Mouse (Mus musculus): Measurements from ENCODE around the gene Efhc1.
A peak's percentile ranks its signal among the peaks of the same experiment; 100 is the strongest.

The Efhc1 gene

DNA sequence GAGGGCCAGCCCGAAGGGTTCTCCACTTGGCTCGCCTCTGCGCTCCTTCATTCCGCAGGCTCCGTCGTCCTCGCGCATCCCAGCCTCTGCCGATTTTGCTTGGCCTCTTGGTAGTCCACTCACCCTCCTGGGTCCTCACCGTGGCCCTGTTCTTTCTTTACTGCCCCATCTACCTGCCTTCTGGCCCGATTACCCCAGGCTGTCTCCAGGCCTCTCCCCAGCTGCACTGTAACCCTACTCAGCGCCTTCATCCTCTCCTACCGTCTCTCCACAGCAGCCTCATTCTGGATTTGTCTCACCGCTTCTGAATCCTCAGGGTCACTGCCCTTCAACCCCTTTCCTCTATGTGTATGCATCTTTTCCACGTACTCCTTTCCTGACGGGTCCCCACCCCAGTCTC lies 373 bp downstream of the Efhc1 start:
- DNase-seq: no peak

DNA sequence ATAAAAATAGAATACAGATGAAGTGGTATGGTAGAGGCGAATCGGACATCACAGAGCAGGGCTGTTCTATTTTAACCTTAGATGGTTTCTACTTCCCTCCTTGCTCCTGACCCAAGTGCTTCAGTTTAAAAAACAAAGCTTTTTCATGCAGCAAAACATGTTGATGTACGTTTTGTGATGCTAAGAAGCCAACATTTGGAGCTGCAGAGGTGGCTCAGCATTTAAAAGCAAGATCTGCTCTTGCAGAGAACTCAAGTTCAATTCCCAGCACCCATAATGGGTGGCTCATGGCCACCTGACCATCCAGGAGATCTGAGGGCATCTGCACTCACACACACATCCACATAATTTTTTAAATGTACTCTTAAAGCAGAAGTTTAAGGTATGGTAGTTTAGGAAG lies 3.5 kb downstream of the Efhc1 start:
- no peak for DNase-seq

DNA sequence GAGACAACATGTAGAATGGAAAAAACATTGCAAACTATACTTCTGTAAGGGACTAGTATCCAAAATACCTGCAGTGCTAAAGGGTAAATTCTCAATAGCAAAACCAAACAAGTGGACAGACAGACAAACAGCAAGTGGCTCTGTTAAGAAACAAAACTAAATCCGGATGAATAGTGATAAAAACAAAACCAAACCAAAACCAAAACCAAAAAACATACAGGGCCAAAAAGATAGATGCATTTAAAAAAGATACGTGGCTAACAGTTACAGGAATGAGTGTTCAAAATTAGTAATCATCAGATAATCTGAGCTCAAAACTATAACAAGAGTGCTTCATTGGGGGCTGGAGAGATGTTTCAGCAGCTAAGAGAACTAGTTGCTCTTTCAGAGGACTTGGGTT lies 18.2 kb downstream of the Efhc1 start:
- DNase-seq: no peak

DNA sequence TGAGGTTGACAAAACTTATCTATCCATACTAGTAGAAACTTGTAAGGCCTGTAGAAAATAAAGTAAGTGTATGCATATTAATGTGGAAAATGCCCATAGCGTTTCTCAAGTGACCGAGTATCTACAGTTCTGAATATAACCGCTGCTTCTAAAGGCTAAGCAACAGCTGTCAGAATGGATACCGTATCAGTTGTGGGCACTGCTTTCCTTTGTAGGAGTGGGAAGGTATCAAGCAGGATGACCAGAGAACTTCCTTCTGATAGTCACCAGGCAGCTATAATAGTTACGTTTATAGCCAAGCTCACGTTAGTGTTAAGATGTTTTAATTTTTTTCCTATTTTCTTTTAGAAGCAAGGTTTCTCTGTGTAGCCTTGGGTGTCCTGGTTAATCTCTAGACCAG lies 22.0 kb downstream of the Efhc1 start:
- DNase-seq: no peak

DNA sequence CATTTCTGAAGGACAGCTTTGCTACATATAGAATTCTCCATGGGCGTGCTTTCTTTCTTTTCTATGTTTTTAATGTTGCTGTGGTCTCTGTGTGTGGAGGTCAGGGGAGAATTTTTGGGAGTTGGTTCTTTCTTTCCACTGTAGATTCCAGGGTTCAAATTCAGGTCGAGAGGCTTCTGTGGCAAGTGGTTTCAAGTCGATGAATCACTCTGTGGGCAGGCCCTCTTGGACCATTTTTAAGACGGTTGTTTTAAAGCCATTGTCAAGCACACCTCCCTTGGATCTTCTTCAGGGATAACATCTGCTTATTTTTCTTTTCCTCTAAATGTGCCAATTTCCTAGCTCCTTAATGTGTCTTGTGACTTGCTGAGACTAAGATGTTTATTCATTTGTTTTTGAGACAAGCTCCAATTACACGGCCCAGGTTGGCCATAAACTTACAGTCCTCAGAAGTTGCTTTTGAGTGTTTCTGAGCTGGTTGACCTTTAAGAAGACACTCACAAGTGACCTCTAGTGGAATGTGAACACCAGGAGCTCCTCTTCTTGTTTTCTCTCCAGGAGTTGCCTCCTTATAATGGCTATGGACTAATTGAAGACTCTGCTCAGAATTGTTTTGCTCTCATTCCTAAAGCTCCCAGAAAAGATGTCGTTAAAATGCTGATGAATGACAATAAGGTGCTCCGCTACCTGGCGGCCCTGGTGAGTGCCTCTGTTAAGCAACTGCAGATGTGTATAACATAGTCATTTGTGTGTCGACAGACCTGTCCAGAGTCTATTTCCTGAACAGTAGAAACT lies 23.1 kb downstream of the Efhc1 start:
- DNase-seq: peak; percentile 52

DNA sequence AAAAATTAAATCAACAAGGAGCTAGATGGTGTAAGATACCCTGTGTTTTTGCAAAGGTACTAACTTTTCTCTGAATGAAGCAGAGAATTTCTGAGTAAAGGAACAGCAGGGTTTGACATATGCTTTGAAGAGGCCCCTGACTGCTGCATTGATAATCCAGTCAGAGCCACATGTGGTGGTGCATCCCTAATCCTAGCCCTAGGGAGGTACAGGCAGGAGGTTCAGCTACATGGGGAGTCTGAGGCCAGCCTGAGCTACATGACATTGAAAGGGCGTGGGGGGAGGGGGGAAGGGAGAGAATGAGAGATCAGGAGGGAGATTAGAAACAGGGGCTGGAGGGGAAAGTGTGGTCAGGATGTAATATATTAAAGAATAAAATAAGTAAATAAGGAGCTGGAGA lies 29.1 kb downstream of the Efhc1 start:
- DNase-seq: no peak

DNA sequence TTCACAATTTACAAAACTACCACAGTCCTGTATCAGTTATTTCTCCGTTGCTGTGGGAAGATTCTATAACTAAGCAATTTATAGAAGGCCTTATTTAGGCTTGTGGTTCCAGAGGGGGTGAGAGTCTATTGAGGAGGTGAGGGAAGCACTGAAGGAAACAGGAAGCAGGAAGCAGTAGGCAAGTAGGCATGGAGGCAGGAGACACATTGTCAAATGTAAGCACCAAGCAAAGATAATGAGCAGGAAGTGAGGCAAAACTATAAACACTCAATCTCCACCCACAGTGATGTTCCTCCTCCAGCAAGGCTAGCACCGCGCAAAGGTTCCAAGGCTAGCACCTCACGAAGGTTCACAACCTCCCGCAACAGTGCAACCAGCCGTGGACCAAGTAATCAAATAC lies 30.3 kb downstream of the Efhc1 start:
- peak; percentile 35 for DNase-seq

DNA sequence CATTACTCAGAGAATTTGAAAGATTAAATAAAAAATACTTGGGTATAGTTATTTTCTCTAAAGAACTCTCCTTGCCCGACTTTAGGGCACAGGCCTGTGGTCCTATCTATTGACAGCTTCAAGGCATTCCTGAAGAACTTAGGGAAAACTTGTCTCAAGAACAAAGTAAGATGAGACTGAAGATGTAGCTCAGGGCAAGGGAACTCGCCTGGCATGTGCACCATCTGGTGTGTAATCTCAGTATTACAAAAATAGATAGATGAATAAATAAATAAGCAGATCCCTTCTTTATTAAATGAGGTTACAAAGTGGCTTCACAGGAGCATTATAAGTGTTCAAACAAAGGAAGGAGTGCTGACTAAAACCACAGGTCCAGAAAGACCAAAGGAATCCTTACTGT lies 32.7 kb downstream of the Efhc1 start:
- DNase-seq: peak; percentile 57

DNA sequence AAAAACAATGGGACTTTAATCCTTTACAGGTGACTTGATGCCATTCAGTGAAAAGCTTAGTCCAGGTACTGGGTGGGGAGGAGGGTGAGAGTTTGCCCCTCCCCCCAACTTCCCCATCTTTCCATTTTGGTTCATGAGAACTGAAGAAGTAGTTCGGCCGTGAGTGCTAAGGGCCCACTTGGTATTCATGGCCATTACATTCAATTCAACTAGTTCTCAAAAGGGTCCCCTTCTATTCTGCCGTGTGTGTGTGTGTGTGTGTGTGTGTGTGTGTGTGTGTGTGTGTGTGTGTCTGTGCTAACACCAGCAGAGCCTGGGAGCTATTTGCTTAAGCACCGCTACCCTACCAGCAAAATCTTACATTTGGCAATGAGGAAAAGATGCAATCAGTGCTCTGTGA lies 33.2 kb downstream of the Efhc1 start:
- DNase-seq: peak; percentile 53

DNA sequence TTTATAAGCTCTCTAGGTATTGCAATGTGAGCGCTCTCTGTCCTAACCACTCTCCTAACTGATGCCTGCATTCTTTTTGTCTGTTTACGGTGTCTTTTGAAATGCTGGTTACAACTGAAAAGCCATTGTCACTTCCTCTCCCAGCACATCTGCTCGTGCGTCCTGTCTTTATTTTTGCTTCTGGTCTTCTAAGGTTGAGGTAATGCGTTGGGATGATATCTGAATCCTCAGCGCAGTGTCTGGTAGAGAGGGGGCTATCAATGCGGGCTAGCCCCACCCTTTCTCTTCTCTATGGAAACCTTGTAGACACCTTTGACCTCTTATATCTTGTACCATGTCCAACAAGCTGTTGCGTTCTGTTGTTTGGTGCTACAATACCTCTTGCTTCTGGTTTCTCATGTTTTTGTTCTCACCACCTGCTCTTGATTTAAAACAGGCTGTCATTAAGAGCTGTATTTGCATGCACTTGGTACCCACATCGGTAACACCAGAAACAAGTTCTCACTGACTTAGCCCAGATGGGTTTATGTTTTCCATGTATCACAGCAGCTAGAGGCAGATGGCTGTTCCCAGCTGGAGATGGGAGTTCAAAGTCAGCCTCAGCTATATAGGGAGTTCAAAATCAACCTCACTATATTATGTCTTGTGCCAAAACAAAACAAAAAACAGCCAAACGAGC lies 35.1 kb downstream of the Efhc1 start:
- peak; percentile 62 for DNase-seq

DNA sequence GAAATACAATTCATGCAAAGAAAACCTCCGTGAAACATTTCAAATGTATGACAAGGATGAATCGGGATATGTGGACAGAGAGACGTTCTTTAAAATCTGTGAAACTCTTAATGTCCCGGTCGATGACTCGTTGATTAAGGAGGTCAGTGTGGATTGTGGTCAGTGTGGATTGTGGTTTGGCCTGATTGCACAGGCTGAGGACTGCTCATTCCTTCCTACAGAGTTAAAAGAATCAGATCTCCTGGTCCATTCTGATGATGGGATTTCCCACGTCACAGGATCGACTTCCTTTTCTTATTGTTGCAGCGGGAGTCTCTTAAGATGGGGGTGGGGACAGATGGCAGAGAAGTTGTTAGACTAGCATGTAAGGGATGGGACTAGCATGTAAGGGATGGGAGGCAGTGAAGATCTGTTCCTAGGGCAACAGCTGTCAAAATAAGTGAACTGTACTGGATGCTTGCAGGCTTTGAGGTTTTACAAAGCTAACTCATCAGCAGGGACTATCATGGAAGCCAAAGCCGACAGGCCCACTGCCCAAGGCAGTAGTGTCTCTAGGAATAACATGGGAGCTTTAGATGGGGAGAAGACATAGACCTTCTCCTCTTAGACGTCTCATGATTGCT lies 38.1 kb downstream of the Efhc1 start:
- peak; percentile 49 for DNase-seq

DNA sequence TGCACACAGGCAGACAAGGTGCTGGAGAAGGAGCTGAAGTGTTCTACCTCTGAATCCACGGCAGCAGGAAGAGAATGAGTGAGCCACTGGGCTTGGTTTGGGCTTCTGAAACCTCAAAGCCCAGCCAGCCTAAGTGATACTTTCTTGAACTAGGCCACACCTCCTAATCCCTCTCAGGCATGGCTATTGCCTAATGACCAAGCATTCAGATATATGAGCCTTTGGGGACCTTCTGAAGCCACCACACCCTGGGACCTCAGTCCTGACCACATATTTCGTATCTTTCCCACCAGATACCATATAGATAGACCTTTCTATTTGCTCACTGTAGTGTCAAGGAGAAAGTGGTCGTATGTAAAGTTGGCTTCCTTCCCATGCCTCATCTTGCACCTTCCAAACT lies 42.3 kb downstream of the Efhc1 start:
- DNase-seq: no peak

DNA sequence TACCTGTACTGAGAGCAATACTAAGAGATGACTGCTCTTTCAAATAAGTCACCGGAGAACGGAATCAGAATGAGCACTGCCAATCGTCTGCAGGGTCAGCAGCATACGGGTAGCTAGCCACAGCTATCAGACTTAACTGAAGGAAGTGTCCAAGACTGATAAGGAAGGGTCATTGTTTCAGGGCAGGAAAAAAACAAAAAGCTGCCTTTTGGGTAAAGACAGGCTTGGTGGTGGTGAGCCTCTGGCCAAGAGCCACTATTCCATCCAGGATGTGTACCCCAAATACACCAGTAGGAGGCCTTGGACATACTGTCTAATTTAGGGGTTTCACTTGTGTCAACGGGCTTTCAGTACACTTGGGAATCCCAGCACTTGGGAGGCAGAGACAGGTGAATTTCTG lies 42.9 kb downstream of the Efhc1 start:
- DNase-seq: peak; percentile 86

DNA sequence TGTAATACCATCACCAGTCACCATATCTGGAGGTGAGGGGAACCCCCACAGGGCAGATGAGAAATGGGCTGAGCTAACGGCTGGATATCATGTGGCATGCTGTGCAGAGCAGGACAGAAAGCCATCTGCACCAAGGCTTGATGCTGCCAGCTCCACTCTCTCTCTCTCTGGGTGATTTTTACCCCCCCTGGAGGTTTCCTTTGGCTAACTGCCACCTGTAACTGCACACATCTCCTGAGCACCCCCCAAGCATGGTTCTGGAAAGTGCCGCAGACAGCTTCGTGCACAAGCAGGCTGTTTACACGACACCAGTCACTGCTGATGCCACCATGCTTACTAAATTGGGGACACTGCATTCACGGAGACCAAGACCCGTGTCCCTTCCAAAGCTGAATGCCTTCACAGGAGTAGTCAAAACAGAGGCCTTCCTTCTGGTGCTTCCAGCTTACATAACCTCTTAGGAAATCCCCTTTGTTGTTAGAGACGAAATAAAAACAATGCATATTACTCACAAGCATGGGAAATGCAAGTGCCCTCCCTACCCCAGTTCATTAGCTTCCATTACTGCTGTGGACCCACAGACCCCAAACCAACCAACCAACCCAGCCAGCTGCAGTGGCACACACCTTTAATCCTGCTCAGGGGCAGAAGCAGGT lies 44.0 kb downstream of the Efhc1 start:
- peak; percentile 96 for DNase-seq

DNA sequence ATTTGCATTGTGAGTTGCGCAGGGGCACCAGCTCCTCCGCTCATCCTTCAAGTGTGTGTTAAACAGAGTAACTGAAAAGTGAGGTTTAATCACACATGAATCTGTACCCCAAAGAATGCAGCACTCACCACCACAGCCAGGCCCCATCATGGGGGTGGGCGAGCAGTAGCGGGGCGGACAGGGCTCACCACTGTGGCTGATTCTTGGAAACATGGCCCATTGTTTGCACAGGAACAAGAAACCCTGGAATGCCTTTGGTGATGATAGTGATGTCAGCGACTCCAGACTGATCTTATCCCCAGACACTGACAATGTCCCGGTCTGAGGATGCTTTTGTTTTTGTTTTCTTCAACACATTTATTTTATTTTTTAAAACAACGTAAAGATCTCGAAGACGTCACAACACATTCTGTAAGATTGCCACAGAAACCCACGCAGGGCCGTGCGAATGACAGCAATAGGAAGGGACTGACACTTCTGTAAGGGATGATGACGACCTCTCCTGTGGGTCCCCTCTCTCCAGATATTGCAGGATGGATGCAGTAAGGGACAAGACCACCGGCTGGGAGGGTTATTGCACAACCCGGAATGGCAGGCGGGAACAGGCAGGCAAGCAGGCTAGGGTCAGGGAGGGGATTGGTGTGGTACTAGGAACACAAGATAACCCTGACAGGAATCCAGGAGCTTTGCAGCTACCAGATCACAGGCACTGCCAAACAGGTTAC lies 45.3 kb downstream of the Efhc1 start:
- peak; percentile 93 for DNase-seq

DNA sequence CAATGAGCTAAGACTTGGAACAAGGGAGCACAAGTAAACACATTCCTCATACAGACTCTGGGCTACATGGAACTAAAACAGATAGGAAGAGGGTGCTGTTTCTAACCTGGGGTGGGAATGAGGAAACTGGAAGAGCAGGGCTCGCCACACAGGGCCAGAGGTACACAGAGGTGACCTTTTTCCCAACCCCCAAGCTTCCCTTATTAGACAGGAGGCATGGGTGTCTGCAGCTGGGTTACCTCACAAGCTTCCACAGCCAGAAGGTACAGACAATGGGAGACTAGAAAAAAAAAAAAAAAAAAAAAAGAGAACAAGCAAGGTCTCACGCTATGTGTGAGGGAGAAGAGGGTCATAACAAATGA lies 45.9 kb downstream of the Efhc1 start:
- no peak for DNase-seq

DNA sequence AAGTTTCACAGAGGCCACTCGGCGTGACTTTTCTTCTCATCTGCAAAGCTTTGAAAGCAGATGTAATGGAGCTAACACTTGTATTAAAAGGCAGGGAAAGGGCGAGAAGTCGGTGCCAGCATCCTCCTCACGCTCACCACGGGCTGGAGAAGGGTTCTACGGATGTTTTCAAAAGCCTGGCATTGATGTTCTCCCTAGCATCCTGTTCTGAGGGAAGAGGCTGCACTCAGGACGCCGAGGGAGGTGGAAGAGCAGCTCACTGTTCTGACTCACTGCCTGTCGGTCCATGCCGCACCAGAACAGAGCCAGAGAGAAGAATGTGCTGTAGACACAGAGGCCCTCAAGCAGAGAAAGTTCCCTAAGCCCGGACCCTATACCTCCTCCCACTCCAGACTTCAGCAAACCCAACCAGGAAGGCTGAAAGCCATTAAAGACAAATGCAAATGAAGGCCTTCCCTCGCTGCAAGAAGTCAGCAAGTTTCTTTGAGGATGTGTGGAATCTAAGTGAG lies 46.5 kb downstream of the Efhc1 start:
- peak; percentile 91 for DNase-seq

DNA sequence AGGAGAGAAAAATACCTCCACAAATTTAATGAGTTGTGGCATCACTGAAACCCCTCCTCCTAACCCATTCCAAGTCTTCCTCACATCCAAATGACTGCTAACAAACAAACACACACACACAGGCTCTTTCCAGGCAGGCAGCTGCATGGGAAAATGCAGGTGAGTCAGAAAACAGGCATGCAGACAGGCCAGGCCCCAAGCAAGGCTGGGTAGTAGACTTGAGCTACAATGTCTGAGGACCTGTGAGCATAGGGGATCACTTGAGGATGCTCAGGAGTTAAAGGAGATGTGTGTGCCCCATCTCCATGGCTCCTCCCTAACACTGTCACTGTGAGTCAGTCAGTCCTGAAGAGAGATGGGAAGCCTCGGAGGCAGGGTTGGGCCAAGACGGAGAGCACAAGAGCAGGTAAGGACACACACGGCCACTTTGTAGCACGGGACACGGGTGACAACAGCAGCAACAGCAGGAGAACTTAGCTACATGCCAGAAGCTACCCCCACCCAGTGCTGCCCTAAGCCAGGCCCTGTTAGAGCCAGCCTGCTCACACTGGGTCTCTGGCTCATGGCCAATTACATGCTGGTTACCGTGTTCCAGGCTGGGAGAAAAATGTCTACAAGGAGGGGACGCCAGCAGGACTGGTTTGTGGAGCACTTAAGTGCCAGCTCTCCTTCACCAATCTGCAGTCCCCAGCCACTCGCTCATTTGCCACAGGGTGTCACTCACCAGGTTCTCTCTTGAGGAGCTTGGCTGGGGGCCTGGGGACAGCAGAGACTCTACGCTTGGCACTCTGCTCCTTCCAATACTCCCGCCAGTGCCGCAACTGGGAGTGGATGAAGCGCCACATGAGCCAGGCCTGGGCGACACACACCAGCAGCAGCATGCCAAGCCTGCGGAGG lies 51.1 kb downstream of the Efhc1 start:
- peak; percentile 95 for DNase-seq

DNA sequence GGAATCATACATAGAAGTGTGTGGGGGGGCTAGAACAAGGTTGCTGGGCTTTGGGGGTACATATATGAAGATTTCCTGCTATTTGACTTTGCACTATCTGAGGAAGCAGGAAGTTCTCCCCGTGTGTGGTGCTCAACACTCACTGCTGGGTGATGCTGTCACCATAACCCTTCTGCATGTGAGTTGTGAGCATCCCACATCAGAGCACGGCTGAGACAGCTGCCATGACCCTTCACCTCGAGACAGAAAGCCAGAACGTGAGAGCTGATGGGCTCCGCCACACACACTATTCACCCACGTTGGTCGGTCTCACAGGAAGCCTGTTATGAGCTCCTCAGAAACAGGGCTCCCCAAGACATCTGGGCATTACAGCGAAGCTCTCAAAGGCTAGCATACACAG lies 53.2 kb downstream of the Efhc1 start:
- peak; percentile 42 for DNase-seq

DNA sequence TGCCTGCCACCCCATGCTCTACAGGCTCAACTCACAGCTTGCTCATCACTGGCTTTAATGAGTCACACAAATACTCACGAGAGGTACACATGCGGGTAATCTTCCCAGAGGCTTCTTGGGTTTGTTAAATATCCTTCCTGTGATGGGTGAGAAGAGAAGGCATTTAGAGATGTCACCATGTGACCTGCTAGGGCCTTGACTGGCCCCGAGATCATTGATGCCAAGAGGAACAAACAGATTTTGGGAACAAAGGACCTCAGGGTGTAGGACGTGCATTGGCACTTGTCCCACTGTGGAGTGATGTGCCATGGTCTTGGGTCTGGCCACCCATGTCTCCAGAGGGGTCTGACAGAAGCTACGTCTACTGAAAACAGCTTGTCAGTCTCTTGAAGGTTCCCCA lies 55.3 kb downstream of the Efhc1 start:
- DNase-seq: peak; percentile 72

DNA sequence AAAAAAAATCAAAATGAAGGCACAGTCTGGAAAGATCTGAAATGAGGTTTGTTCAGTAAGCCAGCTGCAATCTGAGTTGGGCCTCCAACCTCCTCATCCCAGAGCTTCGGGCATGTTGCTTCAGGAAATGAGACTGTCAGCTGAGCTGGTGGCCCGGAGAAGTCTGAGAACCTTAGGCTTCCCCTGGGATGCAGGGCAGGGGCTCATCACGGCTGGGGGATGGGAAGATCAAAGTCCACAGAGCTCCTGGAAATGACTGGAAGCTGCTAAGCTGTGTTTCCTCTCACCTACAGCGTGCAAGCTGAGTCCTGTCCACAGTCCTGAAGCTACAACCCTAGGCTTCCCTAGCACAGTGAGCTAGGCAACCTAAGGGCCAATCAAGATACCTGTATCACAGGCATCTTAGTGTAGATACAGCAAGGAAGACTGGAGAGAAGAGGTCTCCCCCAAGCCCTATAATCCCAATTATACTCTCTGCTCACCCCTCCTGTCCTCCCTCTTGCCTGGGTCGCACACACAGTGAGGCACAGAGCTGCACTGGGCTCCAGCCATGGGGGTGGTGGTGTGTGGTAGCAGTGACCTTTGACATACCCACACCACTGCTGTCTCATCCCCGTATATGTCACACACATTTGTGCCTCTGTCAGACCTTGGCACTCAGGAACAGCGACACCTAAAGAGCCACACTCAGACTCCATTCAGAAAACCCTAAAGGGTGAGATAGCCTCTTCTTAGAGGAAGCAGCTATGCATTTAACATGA lies 56.7 kb downstream of the Efhc1 start:
- DNase-seq: peak; percentile 87
